Mouse (Mus musculus) kidney, adult 2 months (tissue): Measurements from ENCODE around the gene Map3k20.

Experiments used
- CTCF ChIP-seq: fragments of 200-500 bp; conservative IDR thresholded peaks from 2 replicates; pipeline ENCODE4 v1.5.1; 2011; ENCODE audit warnings: low read depth, mild to moderate bottlenecking, control low read depth, low read length, moderate library complexity, mixed read lengths; ENCODE audit not compliant: insufficient read depth, insufficient read length
- POLR2A ChIP-seq: fragments of 200-500 bp; IDR thresholded peaks from one replicate; pipeline ENCODE4 v1.6.1; 2011; ENCODE audit warnings: low read depth, low read length, control low read depth

DNA sequence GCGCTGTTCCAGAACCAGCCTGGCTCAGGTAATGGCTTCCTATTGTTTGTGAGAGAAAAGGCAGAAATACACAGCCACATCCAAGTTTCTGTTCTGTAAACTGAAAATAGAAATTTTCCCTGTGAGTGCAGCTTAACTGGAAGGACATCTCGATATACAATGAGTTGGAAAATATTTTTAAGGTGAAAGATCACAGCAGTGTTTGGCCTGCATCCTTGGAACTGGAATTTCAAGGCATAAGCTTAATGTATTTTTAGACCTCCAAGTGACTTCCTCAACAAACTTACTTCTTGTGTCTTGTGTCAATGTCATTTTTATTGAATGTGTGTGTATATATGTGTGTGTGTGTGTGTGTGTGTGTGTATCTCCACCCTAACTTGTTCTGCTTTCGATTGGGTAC lies 90.4 kb downstream of the Map3k20 start:
- TF ChIP-seq CTCF (no peak), POLR2A (no peak)
